31 mouse cellular contexts compared by ENCODE assay signal in genomic region chr8:122436586-122437125, GRCm38 (mm10). TPM values are rescaled to one million over a fixed set of nuclear protein-coding genes. Genes with fewer than 3 reads are reported as not detected.
A peak's percentile ranks its signal among the peaks of the same experiment; 100 is the strongest.
DNase-seq lines count a peak whose midpoint lies in the region; ATAC-seq and TF ChIP-seq lines count a peak whose summit lies in the region.
"Had no signal": no experiment of that assay in that cellular context is flagged by ENCODE, and none has a peak within 500 bp of the region (broad histone marks: within the 10 kb centered on the region; RNA-seq: fewer than 3 reads in every experiment).

No protein-coding gene starts in this region.

- no peaks in the 10 kb centered on the region for H3K27me3 ChIP-seq in lung, postnatal 0 days (replicated peaks; ENCODE audit: insufficient read depth, low read length)
- no peaks in the 10 kb centered on the region for H3K27me3 ChIP-seq in liver, postnatal 0 days (ENCODE audit: insufficient read depth, low read length)
- H3K27me3 ChIP-seq: embryonic facial prominence, embryonic 12.5 days; forebrain, embryonic 15.5 days; hindbrain, embryonic 12.5 days; limb, embryonic 15.5 days; neural tube, embryonic 13.5 days had no signal

- H3K9ac ChIP-seq in lung, postnatal 0 days (replicated peaks; ENCODE audit: low read depth): no peak overlapping the region
- no peak overlapping the region for H3K9ac ChIP-seq in liver, postnatal 0 days (replicated peaks)
- H3K9ac ChIP-seq: embryonic facial prominence, embryonic 12.5 days; forebrain, embryonic 15.5 days; hindbrain, embryonic 12.5 days; limb, embryonic 15.5 days; neural tube, embryonic 13.5 days had no signal

- no peak overlapping the region for H3K4me2 ChIP-seq in lung, postnatal 0 days (replicated peaks; ENCODE audit: low read depth, low read length)
- H3K4me2 ChIP-seq in liver, postnatal 0 days (ENCODE audit: low read depth, low read length): peak overlapping the region; percentile 44
- H3K4me2 ChIP-seq: embryonic facial prominence, embryonic 12.5 days; forebrain, embryonic 15.5 days; heart, embryonic 11.5 days; hindbrain, embryonic 12.5 days; limb, embryonic 15.5 days; midbrain, embryonic 11.5 days; neural tube, embryonic 13.5 days had no signal

- H3K4me3 ChIP-seq in lung, postnatal 0 days (ENCODE audit: low read depth, low read length): no peak overlapping the region
- no peak overlapping the region for H3K4me3 ChIP-seq in liver, postnatal 0 days (ENCODE audit: low read depth, low read length)
- H3K4me3 ChIP-seq: embryonic facial prominence, embryonic 12.5 days; forebrain, embryonic 15.5 days; hindbrain, embryonic 12.5 days; limb, embryonic 10.5 days; limb, embryonic 15.5 days; myocyte; neural tube, embryonic 13.5 days had no signal

- no peak for ATAC-seq in lung, postnatal 0 days
- no peak for ATAC-seq in liver, postnatal 0 days
- ATAC-seq: forebrain, embryonic 15.5 days; hindbrain, postnatal 0 days; intestine, postnatal 0 days had no signal

- H3K36me3 ChIP-seq in lung, postnatal 0 days (ENCODE audit: insufficient read depth, low read length): no peaks in the 10 kb centered on the region
- H3K36me3 ChIP-seq in liver, postnatal 0 days (replicated peaks; ENCODE audit: insufficient read depth, low read length): peaks cover 26% of the 10 kb centered on the region

- H3K9me3 ChIP-seq in lung, postnatal 0 days (ENCODE audit: low read length): no peaks in the 10 kb centered on the region
- no peaks in the 10 kb centered on the region for H3K9me3 ChIP-seq in liver, postnatal 0 days (ENCODE audit: low read length)
- H3K9me3 ChIP-seq: forebrain, embryonic 15.5 days; limb, embryonic 10.5 days; limb, embryonic 15.5 days; neural tube, embryonic 13.5 days had no signal

- 91% methylated on average over 18 of the region's 20 CpGs for WGBS in lung, postnatal 0 days
- 62% methylated on average over 20 of the region's 20 CpGs for WGBS in liver, postnatal 0 days (ENCODE audit: insufficient replicate concordance)

- H3K27ac ChIP-seq in lung, postnatal 0 days (ENCODE audit: low read length): no peak overlapping the region
- H3K27ac ChIP-seq in liver, postnatal 0 days (ENCODE audit: low read depth): no peak overlapping the region
- H3K27ac ChIP-seq: embryonic facial prominence, embryonic 12.5 days; forebrain, embryonic 15.5 days; hindbrain, embryonic 12.5 days; hindbrain, postnatal 0 days; limb, embryonic 15.5 days; neural tube, embryonic 13.5 days had no signal

- TF ChIP-seq CTCF in lung, postnatal 0 days (IDR thresholded peaks at IDR 0.05): no peak
- TF ChIP-seq CTCF in liver, postnatal 0 days (IDR thresholded peaks at IDR 0.05; ENCODE audit: low read depth): no peak

- H3K4me1 ChIP-seq in lung, postnatal 0 days (ENCODE audit: insufficient read depth, low read depth, low read length): peaks cover 6% of the 10 kb centered on the region
- H3K4me1 ChIP-seq in liver, postnatal 0 days (ENCODE audit: insufficient read depth): peaks cover 21% of the 10 kb centered on the region

- peak; percentile 40 for DNase-seq in lung, postnatal 0 days (ENCODE audit: low spot score)
- DNase-seq in lung, postnatal 14 days: no peak
- DNase-seq in ZHBTc4 (ENCODE audit: low read depth, low spot score): peak; percentile 29
- DNase-seq in liver, postnatal 0 days: no peak
- DNase-seq in neural tube, embryonic 10.5 days (ENCODE audit: extremely low spot score, low spot score): no peak
- DNase-seq in Muller cell, postnatal 12 days (ENCODE audit: inconsistent ontology term): no peak
- DNase-seq: adrenal gland, postnatal 10 days; B cell, adult 2 months; cerebellum, adult 11-12 months; embryo, embryonic 11 days; gastrocnemius, postnatal 25 days; heart, adult 18-20 months; heart, postnatal 36 days; kidney, adult 9 months; kidney, postnatal 10 days; layer of hippocampus, postnatal 36 days; lung, postnatal 10 days; thymus, postnatal 25 days had no signal

- TF ChIP-seq EP300 in lung, postnatal 0 days (IDR thresholded peaks at IDR 0.05): no peak
- no peak for TF ChIP-seq EP300 in liver, postnatal 0 days (IDR thresholded peaks at IDR 0.05; ENCODE audit: low read depth)

RNA-seq across cellular contexts. Expression of gene Cyba, which starts 3.9 kb away (rescaled TPM):
- 401 and 429 TPM in 2 replicates for polyA plus RNA-seq in lung, postnatal 0 days (2015; fragmentation: Nextera tagmentation; extraction: Ambion mirVana)
- 211 and 220 TPM in 2 replicates for polyA plus RNA-seq in liver, postnatal 0 days (2015; fragmentation: Nextera tagmentation; extraction: Ambion mirVana)
- polyA plus RNA-seq: myocyte had no signal

RNA-seq across cellular contexts. Expression of gene Mvd, which starts 6.6 kb away (rescaled TPM):
- 29.2 and 31.2 TPM in 2 replicates for polyA plus RNA-seq in lung, postnatal 0 days (2015; fragmentation: Nextera tagmentation; extraction: Ambion mirVana)
- polyA plus RNA-seq in liver, postnatal 0 days (2015; fragmentation: Nextera tagmentation; extraction: Ambion mirVana): 4.9 and 5.8 TPM in 2 replicates

RNA-seq across cellular contexts. Expression of gene Il17c, which starts 14.8 kb away (rescaled TPM):
- polyA plus RNA-seq in lung, postnatal 0 days (2015; fragmentation: Nextera tagmentation; extraction: Ambion mirVana): not detected in 2 replicates
- polyA plus RNA-seq in liver, postnatal 0 days (2015; fragmentation: Nextera tagmentation; extraction: Ambion mirVana): not detected in 2 replicates
- polyA plus RNA-seq: embryonic facial prominence, embryonic 12.5 days; forebrain, embryonic 15.5 days; heart, embryonic 11.5 days; hindbrain, embryonic 12.5 days; intestine, postnatal 0 days; midbrain, embryonic 11.5 days; myocyte; neural tube, embryonic 13.5 days; stomach, embryonic 16.5 days had no signal

RNA-seq across cellular contexts. Expression of gene Snai3, which starts 23.9 kb away (rescaled TPM):
- polyA plus RNA-seq in lung, postnatal 0 days (2015; fragmentation: Nextera tagmentation; extraction: Ambion mirVana): 1.2 and 1.5 TPM in 2 replicates
- 1.4 and 3.4 TPM in 2 replicates for polyA plus RNA-seq in liver, postnatal 0 days (2015; fragmentation: Nextera tagmentation; extraction: Ambion mirVana)
- polyA plus RNA-seq: forebrain, embryonic 15.5 days; hindbrain, embryonic 12.5 days; hindbrain, postnatal 0 days; limb, embryonic 10.5 days; midbrain, embryonic 11.5 days; midbrain, postnatal 0 days had no signal

RNA-seq across cellular contexts. Expression of gene Rnf166, which starts 39.2 kb away (rescaled TPM):
- 49.4 and 52.7 TPM in 2 replicates for polyA plus RNA-seq in lung, postnatal 0 days (2015; fragmentation: Nextera tagmentation; extraction: Ambion mirVana)
- polyA plus RNA-seq in liver, postnatal 0 days (2015; fragmentation: Nextera tagmentation; extraction: Ambion mirVana): 18.5 and 18.9 TPM in 2 replicates

Comparison
In these comparisons a context has a peak if more than half of its experiments do, and no peak if none do; other contexts are left out.
1. DNase-seq: peak in lung, postnatal 0 days (single experiment) and ZHBTc4 (single experiment); none in lung, postnatal 14 days (single experiment), liver, postnatal 0 days (single experiment), neural tube, embryonic 10.5 days (single experiment) and Muller cell, postnatal 12 days (single experiment).